Mouse (Mus musculus) neural tube, embryonic 12.5 days (tissue): ENCODE measurements around the gene Agpat2. TPM values are rescaled to one million over a fixed set of nuclear protein-coding genes. Genes with fewer than 3 reads are reported as not detected.

ENCODE experiments used
- ATAC-seq: fragments of 200-750 bp; cut with Nextera tagmentation; 2 replicates; pipeline ENCODE4 v1.8.0; 2017; ENCODE audit warnings: low read depth, mild to moderate bottlenecking, moderate TSS enrichment, moderate library complexity; ENCODE audit not compliant: low FRiP score
- H3K27ac ChIP-seq: fragments of 300-500 bp; sonication (generic); 2 replicates; pipeline ENCODE4 v1.5.1; 2016
- H3K27me3 ChIP-seq: fragments of 300-500 bp; sonication (generic); replicated peaks from 2 replicates; pipeline ENCODE4 v1.6.1; 2016; ENCODE audit warnings: mild to moderate bottlenecking
- H3K36me3 ChIP-seq: fragments of 300-500 bp; sonication (generic); 2 replicates; pipeline ENCODE4 v1.6.1; 2016; ENCODE audit warnings: mild to moderate bottlenecking
- H3K4me1 ChIP-seq: fragments of 300-500 bp; sonication (generic); 2 replicates; pipeline ENCODE4 v1.6.1; 2016
- H3K4me2 ChIP-seq: fragments of 300-500 bp; sonication (generic); replicated peaks from 2 replicates; pipeline ENCODE4 v1.6.1; 2016; ENCODE audit warnings: mild to moderate bottlenecking
- H3K4me3 ChIP-seq: fragments of 300-500 bp; sonication (generic); 2 replicates; pipeline ENCODE4 v1.5.1; 2016
- H3K9ac ChIP-seq: fragments of 300-500 bp; sonication (generic); 2 replicates; pipeline ENCODE4 v1.6.1; 2016; ENCODE audit warnings: mild to moderate bottlenecking
- H3K9me3 ChIP-seq: fragments of 300-500 bp; sonication (generic); 2 replicates; pipeline ENCODE4 v1.6.1; 2016; ENCODE audit warnings: mild to moderate bottlenecking
- WGBS: fragments of 180-500 bp; shearing (Covaris S2); methylation state at CpG from one replicate; pipeline ENCODE4 v1.1.7; 2016; 5-methylcytosine and 5-hydroxymethylcytosine counted together
- polyA plus RNA-seq: library from polyadenylated mRNA; unstranded; fragments of >200 nt; fragmentation: Nextera tagmentation; extraction: Ambion mirVana; gene quantifications from 2 replicates; pipeline ENCODE4 v1.2.1, GENCODE M21; 2016

Agpat2 gene
- polyA plus RNA-seq: 7.1 TPM in 2 replicates

- H3K4me1 ChIP-seq: peaks cover 13% of the 10 kb centered on the region
- peaks cover 31% of the 10 kb centered on the region for H3K27me3 ChIP-seq
- H3K4me2 ChIP-seq: peak within 1 kb of the TSS; percentile 88
- H3K4me3 ChIP-seq: peak within 1 kb of the TSS; percentile 51
- no peaks in the 10 kb centered on the region for H3K9me3 ChIP-seq
- WGBS: under 1% methylated on average over 100 of the region's 103 CpGs
- no peak within 1 kb of the TSS for H3K27ac ChIP-seq
- no peaks in the 10 kb centered on the region for H3K36me3 ChIP-seq
- peak within 1 kb of the TSS; percentile 61 for H3K9ac ChIP-seq
- ATAC-seq: peak; percentile 67; the same call in 1 of the 2 replicates
These were observed at the start of gene Agpat2 for GRCm38 (mm10) chr2:26603720-26604671. TSS of gene Agpat2 (minus strand) at chr2:26604417.

GRCm38 (mm10) chr2:26646643-26647293, 42.6 kb upstream of the Agpat2 start:
- H3K9ac ChIP-seq: no peak overlapping the region
- peak; percentile 96 for ATAC-seq
- no peak overlapping the region for H3K4me2 ChIP-seq
- no peaks in the 10 kb centered on the region for H3K4me1 ChIP-seq
- H3K4me3 ChIP-seq: no peak overlapping the region
- H3K9me3 ChIP-seq: no peaks in the 10 kb centered on the region
- 36% methylated on average over 3 of the region's 3 CpGs for WGBS
- H3K27me3 ChIP-seq: no peaks in the 10 kb centered on the region
- H3K27ac ChIP-seq: no peak overlapping the region
- no peaks in the 10 kb centered on the region for H3K36me3 ChIP-seq

- no peak overlapping the region for H3K4me3 ChIP-seq
- ATAC-seq: no peak
- H3K27me3 ChIP-seq: no peaks in the 10 kb centered on the region
- H3K9ac ChIP-seq: no peak overlapping the region
- no peaks in the 10 kb centered on the region for H3K9me3 ChIP-seq
- WGBS: 59% methylated on average over 2 of the region's 2 CpGs
- no peaks in the 10 kb centered on the region for H3K36me3 ChIP-seq
- H3K4me2 ChIP-seq: no peak overlapping the region
- H3K27ac ChIP-seq: no peak overlapping the region
- peaks cover 3% of the 10 kb centered on the region for H3K4me1 ChIP-seq
These were observed 39.7 kb upstream of the Agpat2 start for GRCm38 (mm10) chr2:26643942-26644341.

GRCm38 (mm10) chr2:26641006-26641647, 36.9 kb upstream of the Agpat2 start:
- Histone ChIP-seq H3K9me3 (no peaks in the 10 kb centered on the region), H3K27me3 (no peaks in the 10 kb centered on the region), H3K36me3 (peaks cover 24% of the 10 kb centered on the region), H3K4me3 (no peak overlapping the region), H3K4me2 (no peak overlapping the region), H3K9ac (no peak overlapping the region), H3K27ac (no peak overlapping the region), H3K4me1 (peaks cover 20% of the 10 kb centered on the region)
- ATAC-seq: no peak
- 88% methylated on average over 7 of the region's 7 CpGs for WGBS

- Histone ChIP-seq H3K27me3 (no peaks in the 10 kb centered on the region), H3K36me3 (peaks cover 34% of the 10 kb centered on the region), H3K9me3 (no peaks in the 10 kb centered on the region), H3K4me1 (peaks cover 20% of the 10 kb centered on the region), H3K9ac (peak overlapping the region; percentile 92), H3K4me2 (peak overlapping the region; percentile 70), H3K27ac (no peak overlapping the region; the same call in 1 of the 2 replicates), H3K4me3 (peak overlapping the region; percentile 92)
- whole genome bisulfite sequencing: 5% methylated on average over 49 of the region's 49 CpGs
- peak; percentile 75 for ATAC-seq
These were observed 35.9 kb upstream of the Agpat2 start for GRCm38 (mm10) chr2:26639838-26640830.

- Histone ChIP-seq H3K27me3 (no peaks in the 10 kb centered on the region), H3K4me3 (peak overlapping the region; percentile 92), H3K9me3 (no peaks in the 10 kb centered on the region), H3K4me2 (peak overlapping the region; percentile 70), H3K9ac (peak overlapping the region; percentile 61), H3K36me3 (peaks cover 44% of the 10 kb centered on the region), H3K4me1 (peaks cover 20% of the 10 kb centered on the region), H3K27ac (no peak overlapping the region)
- 7% methylated on average over 8 of the region's 8 CpGs for WGBS
- ATAC-seq: peak; percentile 39; the same call in 1 of the 2 replicates
These were observed 34.9 kb upstream of the Agpat2 start for GRCm38 (mm10) chr2:26639083-26639482.

GRCm38 (mm10) chr2:26638572-26638971, 34.4 kb upstream of the Agpat2 start:
- H3K9ac ChIP-seq: peak overlapping the region; percentile 61; the same call in 1 of the 2 replicates
- H3K4me2 ChIP-seq: peak overlapping the region; percentile 70
- no peak for ATAC-seq
- no peaks in the 10 kb centered on the region for H3K9me3 ChIP-seq
- H3K36me3 ChIP-seq: peaks cover 46% of the 10 kb centered on the region
- WGBS: 75% methylated on average over 5 of the region's 5 CpGs
- peak overlapping the region; percentile 92 for H3K4me3 ChIP-seq
- H3K27me3 ChIP-seq: no peaks in the 10 kb centered on the region
- peaks cover 20% of the 10 kb centered on the region for H3K4me1 ChIP-seq
- H3K27ac ChIP-seq: no peak overlapping the region

GRCm38 (mm10) chr2:26638039-26638438, 33.8 kb upstream of the Agpat2 start:
- Histone ChIP-seq H3K27me3 (no peaks in the 10 kb centered on the region), H3K9me3 (no peaks in the 10 kb centered on the region), H3K4me1 (peaks cover 21% of the 10 kb centered on the region), H3K36me3 (peaks cover 46% of the 10 kb centered on the region), H3K27ac (no peak overlapping the region), H3K4me2 (peak overlapping the region; percentile 70), H3K4me3 (no peak overlapping the region), H3K9ac (0 out of 2 replicates have a peak overlapping the region, but pooled peaks have one; percentile 17)
- no peak for ATAC-seq
- 89% methylated on average over 5 of the region's 5 CpGs for WGBS

- ATAC-seq: no peak
- peaks cover 27% of the 10 kb centered on the region for H3K4me1 ChIP-seq
- no peaks in the 10 kb centered on the region for H3K27me3 ChIP-seq
- no peak overlapping the region for H3K27ac ChIP-seq
- H3K9ac ChIP-seq: 0 out of 2 replicates have a peak overlapping the region, but pooled peaks have one; percentile 17
- no peak overlapping the region for H3K4me3 ChIP-seq
- H3K9me3 ChIP-seq: no peaks in the 10 kb centered on the region
- 0 out of 2 replicates have a peak overlapping the region, but pooled peaks have one; percentile 70 for H3K4me2 ChIP-seq
- WGBS: 84% methylated on average over 4 of the region's 4 CpGs
- peaks cover 46% of the 10 kb centered on the region for H3K36me3 ChIP-seq
These were observed 33.2 kb upstream of the Agpat2 start for GRCm38 (mm10) chr2:26637316-26637932.

GRCm38 (mm10) chr2:26636325-26636635, 32.1 kb upstream of the Agpat2 start:
- WGBS: 52% methylated on average over 2 of the region's 2 CpGs
- no peak for ATAC-seq
- Histone ChIP-seq H3K27me3 (no peaks in the 10 kb centered on the region), H3K36me3 (peaks cover 46% of the 10 kb centered on the region), H3K4me3 (no peak overlapping the region), H3K9me3 (no peaks in the 10 kb centered on the region), H3K4me1 (peaks cover 36% of the 10 kb centered on the region), H3K27ac (no peak overlapping the region), H3K4me2 (no peak overlapping the region), H3K9ac (no peak overlapping the region)
